Mouse (Mus musculus): ENCODE measurements around the gene 4930535I16Rik.

DNA sequence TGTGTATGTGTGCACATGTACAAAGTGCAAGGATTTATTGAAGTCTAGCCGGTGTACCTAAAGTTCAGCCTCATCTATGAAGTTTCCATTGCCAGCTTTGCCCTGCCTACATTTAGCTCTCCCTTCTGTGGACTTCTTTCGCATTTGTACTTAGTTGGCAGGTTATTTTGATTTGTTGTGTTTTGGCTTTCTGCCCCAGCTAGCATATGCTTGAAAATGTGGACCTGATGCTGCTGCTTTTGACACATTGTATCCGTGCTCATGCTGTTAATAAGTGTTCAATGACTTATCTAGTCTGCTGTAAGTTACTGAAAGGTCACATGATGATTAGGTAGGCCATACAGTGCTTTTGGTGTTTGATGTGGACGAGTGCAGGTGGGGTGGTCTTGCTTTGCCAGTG is 16.5 kb upstream of the 4930535I16Rik start:
- TF ChIP-seq POLR2A (IDR thresholded peaks at IDR 0.05; ENCODE audit: extremely low read depth, insufficient read depth, low read length) (no peak), CTCF (IDR thresholded peaks at IDR 0.05; ENCODE audit: extremely low read depth, insufficient read depth, low read length) (no peak)

Measured in cortical plate, adult 2 months (tissue).